Mouse (Mus musculus) inflammation-experienced regulatory T-cells, adult 6 months (primary cell): ENCODE results near the gene Ankrd22. TPM values are rescaled to one million over a fixed set of nuclear protein-coding genes. Genes with fewer than 3 reads are reported as not detected.

ENCODE experiments used
- ATAC-seq: one replicate; pipeline ENCODE4 v1.8.0; 2017
- polyA plus RNA-seq, 3 experiments: library from polyadenylated mRNA; unstranded; fragments of 100-300 nt; shearing (Covaris generic); gene quantifications; one replicate each; pipeline ENCODE4 v1.2.1; 2017

Ankrd22 gene
- polyA plus RNA-seq, 3 experiments from 2014 or later = not detected

GRCm38 (mm10) chr19:34089011-34089680 lies 76.7 kb downstream of the Ankrd22 start:
- no peak for ATAC-seq

- no peak for ATAC-seq
These were observed 87.7 kb downstream of the Ankrd22 start for GRCm38 (mm10) chr19:34078130-34078529.

- ATAC-seq = no peak
These were observed 91.6 kb downstream of the Ankrd22 start for GRCm38 (mm10) chr19:34074239-34074638.

Other genes with a start within 250 kb of the Ankrd22 start
- gene Lipf, start 204.9 kb downstream of the Ankrd22 start, polyA plus RNA-seq = not detected
- not detected for gene Lipk, start 157.8 kb downstream of the Ankrd22 start, polyA plus RNA-seq
- not detected for gene Lipn, start 98.7 kb downstream of the Ankrd22 start, polyA plus RNA-seq
- gene Lipm, start 65.1 kb downstream of the Ankrd22 start, polyA plus RNA-seq = not detected
- 10 to 100 TPM; 55.7 to 96.7 (median 78.8) TPM for gene Stambpl1, start 26.2 kb upstream of the Ankrd22 start, polyA plus RNA-seq
- under 1 TPM in 2 of 3 experiments, not detected in 1; 0.16 to 0.64 TPM for gene Acta2, start 89.5 kb upstream of the Ankrd22 start, polyA plus RNA-seq
- 100 to 1,000 TPM; 124 to 144 (median 139) TPM for gene Fas, start 124.6 kb upstream of the Ankrd22 start, polyA plus RNA-seq